Mouse (Mus musculus): ENCODE data around the gene Isg15. TPM values are rescaled to one million over a fixed set of nuclear protein-coding genes. Genes with fewer than 3 reads are reported as not detected.
A peak's percentile ranks its signal among the peaks of the same experiment; 100 is the strongest.
"Not testable (repeated sequence)": the region's sequence is repeated elsewhere in the genome, so short reads cannot be mapped to it uniquely, and the experiment has no call there.

Gene Isg15
- polyA plus RNA-seq, 1 experiment from 2014 or later, result 2.7 TPM

- no peaks in the 10 kb centered on the region for H3K27me3 ChIP-seq
- H3K4me2 ChIP-seq, result peak overlapping the region; percentile 65
- H3K27ac ChIP-seq, result peak overlapping the region; percentile 40
- 20% methylated on average over 31 of the region's 31 CpGs for WGBS
- no peaks in the 10 kb centered on the region; the same call in 1 of the 2 replicates for H3K36me3 ChIP-seq
- H3K9ac ChIP-seq, result peak overlapping the region; percentile 56
- peaks cover 61% of the 10 kb centered on the region for H3K4me1 ChIP-seq (replicated peaks)
- peak; percentile 17; the same call in 1 of the 2 replicates for ATAC-seq (replicated peaks; ENCODE audit: insufficient number of reproducible peaks, insufficient read depth, low FRiP score, low read depth)
- H3K4me3 ChIP-seq, result peak overlapping the region; percentile 38
- no peaks in the 10 kb centered on the region for H3K9me3 ChIP-seq (replicated peaks)
These were observed 14.4 kb downstream of the Isg15 start for GRCm38 (mm10) chr4:156185950-156186850.

GRCm38 (mm10) chr4:156185456-156185949, 15.1 kb downstream of the Isg15 start:
- no peaks in the 10 kb centered on the region for H3K9me3 ChIP-seq (replicated peaks)
- H3K4me1 ChIP-seq (replicated peaks), result peaks cover 60% of the 10 kb centered on the region
- WGBS, result 76% methylated on average over 13 of the region's 13 CpGs
- H3K36me3 ChIP-seq, result no peaks in the 10 kb centered on the region; the same call in 1 of the 2 replicates
- peak overlapping the region; percentile 65 for H3K4me2 ChIP-seq
- peak overlapping the region; percentile 40 for H3K27ac ChIP-seq
- H3K27me3 ChIP-seq, result no peaks in the 10 kb centered on the region
- peak overlapping the region; percentile 38 for H3K4me3 ChIP-seq
- H3K9ac ChIP-seq, result peak overlapping the region; percentile 56
- ATAC-seq (replicated peaks; ENCODE audit: insufficient number of reproducible peaks, insufficient read depth, low FRiP score, low read depth), result no peak

- H3K27me3 ChIP-seq, result no peaks in the 10 kb centered on the region
- no peaks in the 10 kb centered on the region for H3K9me3 ChIP-seq (replicated peaks)
- no peak overlapping the region for H3K4me3 ChIP-seq
- H3K4me2 ChIP-seq, result peak overlapping the region; percentile 25; the same call in 1 of the 2 replicates
- H3K36me3 ChIP-seq, result peaks cover 5% of the 10 kb centered on the region; the same call in 1 of the 2 replicates
- ATAC-seq (replicated peaks; ENCODE audit: insufficient number of reproducible peaks, insufficient read depth, low FRiP score, low read depth), result peak; percentile 29
- no peak overlapping the region for H3K9ac ChIP-seq
- WGBS, result 61% methylated on average over 7 of the region's 7 CpGs
- no peak overlapping the region for H3K27ac ChIP-seq
- H3K4me1 ChIP-seq (replicated peaks), result peaks cover 49% of the 10 kb centered on the region
These were observed 16.2 kb downstream of the Isg15 start for GRCm38 (mm10) chr4:156184291-156184954.

- H3K27me3 ChIP-seq, result no peaks in the 10 kb centered on the region
- H3K36me3 ChIP-seq, result peaks cover 12% of the 10 kb centered on the region
- ATAC-seq (replicated peaks; ENCODE audit: insufficient number of reproducible peaks, insufficient read depth, low FRiP score, low read depth), result no peak
- H3K9me3 ChIP-seq (replicated peaks), result no peaks in the 10 kb centered on the region
- no peak overlapping the region for H3K4me2 ChIP-seq
- H3K4me3 ChIP-seq, result no peak overlapping the region
- H3K9ac ChIP-seq, result no peak overlapping the region
- 70% methylated on average over 5 of the region's 5 CpGs for WGBS
- no peak overlapping the region for H3K27ac ChIP-seq
- H3K4me1 ChIP-seq (replicated peaks), result peaks cover 42% of the 10 kb centered on the region
These were observed 16.9 kb downstream of the Isg15 start for GRCm38 (mm10) chr4:156183747-156184146.

- H3K9me3 ChIP-seq (replicated peaks), result no peaks in the 10 kb centered on the region
- 89% methylated on average over 9 of the region's 9 CpGs for WGBS
- no peak overlapping the region for H3K4me2 ChIP-seq
- no peak overlapping the region for H3K27ac ChIP-seq
- no peaks in the 10 kb centered on the region for H3K4me1 ChIP-seq (replicated peaks)
- no peaks in the 10 kb centered on the region for H3K27me3 ChIP-seq
- no peak for ATAC-seq (replicated peaks; ENCODE audit: insufficient number of reproducible peaks, insufficient read depth, low FRiP score, low read depth)
- no peak overlapping the region for H3K9ac ChIP-seq
- peaks cover 72% of the 10 kb centered on the region for H3K36me3 ChIP-seq
- H3K4me3 ChIP-seq, result no peak overlapping the region
These were observed 23.0 kb downstream of the Isg15 start for GRCm38 (mm10) chr4:156177630-156178029.

- WGBS, result 94% methylated on average over 11 of the region's 11 CpGs
- Histone ChIP-seq H3K27ac (no peak overlapping the region), H3K4me1 (replicated peaks) (no peaks in the 10 kb centered on the region), H3K36me3 (peaks cover 99% of the 10 kb centered on the region), H3K27me3 (no peaks in the 10 kb centered on the region), H3K4me3 (no peak overlapping the region), H3K9ac (no peak overlapping the region), H3K4me2 (no peak overlapping the region), H3K9me3 (replicated peaks) (no peaks in the 10 kb centered on the region)
- ATAC-seq (replicated peaks; ENCODE audit: insufficient number of reproducible peaks, insufficient read depth, low FRiP score, low read depth), result no peak
These were observed 28.8 kb downstream of the Isg15 start for GRCm38 (mm10) chr4:156171828-156172227.

- no peak for ATAC-seq (replicated peaks; ENCODE audit: insufficient number of reproducible peaks, insufficient read depth, low FRiP score, low read depth)
- no peak overlapping the region for H3K9ac ChIP-seq
- H3K27me3 ChIP-seq, result no peaks in the 10 kb centered on the region
- no peak overlapping the region for H3K4me2 ChIP-seq
- H3K9me3 ChIP-seq (replicated peaks), result no peaks in the 10 kb centered on the region
- H3K36me3 ChIP-seq, result peaks cover 100% of the 10 kb centered on the region
- H3K4me1 ChIP-seq (replicated peaks), result no peaks in the 10 kb centered on the region
- 91% methylated on average over 10 of the region's 10 CpGs for WGBS
- no peak overlapping the region for H3K4me3 ChIP-seq
- no peak overlapping the region for H3K27ac ChIP-seq
These were observed 31.5 kb downstream of the Isg15 start for GRCm38 (mm10) chr4:156169129-156169528.

- H3K27me3 ChIP-seq, result no peaks in the 10 kb centered on the region
These were observed 32.0 kb downstream of the Isg15 start for GRCm38 (mm10) chr4:156168611-156169010.

GRCm38 (mm10) chr4:156166477-156166876, 34.1 kb downstream of the Isg15 start:
- 87% methylated on average over 9 of the region's 9 CpGs for WGBS
- H3K4me3 ChIP-seq, result no peak overlapping the region
- no peak for ATAC-seq (replicated peaks; ENCODE audit: insufficient number of reproducible peaks, insufficient read depth, low FRiP score, low read depth)

More at GRCm38 (mm10) chr4:156168611-156169010, 32.0 kb downstream of the Isg15 start:
- ATAC-seq (replicated peaks; ENCODE audit: insufficient number of reproducible peaks, insufficient read depth, low FRiP score, low read depth), result no peak
- H3K36me3 ChIP-seq, result peaks cover 99% of the 10 kb centered on the region
- no peaks in the 10 kb centered on the region for H3K9me3 ChIP-seq (replicated peaks)
- no peak overlapping the region for H3K27ac ChIP-seq
- H3K4me1 ChIP-seq (replicated peaks), result no peaks in the 10 kb centered on the region
- H3K4me3 ChIP-seq, result no peak overlapping the region
- no peak overlapping the region for H3K4me2 ChIP-seq
- no peak overlapping the region for H3K9ac ChIP-seq
- 91% methylated on average over 8 of the region's 8 CpGs for WGBS

GRCm38 (mm10) chr4:156154771-156155170, 45.8 kb downstream of the Isg15 start:
- 90% methylated on average over 3 of the region's 3 CpGs for WGBS
- ATAC-seq (replicated peaks; ENCODE audit: insufficient number of reproducible peaks, insufficient read depth, low FRiP score, low read depth), result no peak
- Histone ChIP-seq H3K4me1 (replicated peaks) (no peaks in the 10 kb centered on the region), H3K36me3 (no peaks in the 10 kb centered on the region), H3K4me2 (no peak overlapping the region), H3K9me3 (replicated peaks) (no peaks in the 10 kb centered on the region; the same call in 1 of the 2 replicates), H3K4me3 (no peak overlapping the region), H3K9ac (no peak overlapping the region), H3K27ac (no peak overlapping the region), H3K27me3 (no peaks in the 10 kb centered on the region)

More at GRCm38 (mm10) chr4:156166477-156166876, 34.1 kb downstream of the Isg15 start:
- Histone ChIP-seq H3K27me3 (no peaks in the 10 kb centered on the region), H3K36me3 (peaks cover 92% of the 10 kb centered on the region), H3K4me1 (replicated peaks) (no peaks in the 10 kb centered on the region), H3K9me3 (replicated peaks) (0 out of 2 replicates have a peak, but pooled peaks cover 6% of the 10 kb centered on the region), H3K27ac (no peak overlapping the region), H3K4me2 (no peak overlapping the region), H3K9ac (no peak overlapping the region)

GRCm38 (mm10) chr4:156150887-156151286, 49.7 kb downstream of the Isg15 start:
- not testable (repeated sequence) for H3K9me3 ChIP-seq (replicated peaks); H3K36me3 ChIP-seq; H3K4me3 ChIP-seq; H3K4me2 ChIP-seq; H3K27ac ChIP-seq; H3K4me1 ChIP-seq (replicated peaks); H3K9ac ChIP-seq; H3K27me3 ChIP-seq; ATAC-seq (replicated peaks; ENCODE audit: insufficient number of reproducible peaks, insufficient read depth, low FRiP score, low read depth)
- 71% methylated on average over 10 of the region's 10 CpGs for WGBS
